Mouse (Mus musculus): ENCODE data around the gene Synm. TPM values are rescaled to one million over a fixed set of nuclear protein-coding genes. Genes with fewer than 3 reads are reported as not detected.

The Synm gene
- polyA plus RNA-seq, 1 experiment = 0.49 TPM

DNA sequence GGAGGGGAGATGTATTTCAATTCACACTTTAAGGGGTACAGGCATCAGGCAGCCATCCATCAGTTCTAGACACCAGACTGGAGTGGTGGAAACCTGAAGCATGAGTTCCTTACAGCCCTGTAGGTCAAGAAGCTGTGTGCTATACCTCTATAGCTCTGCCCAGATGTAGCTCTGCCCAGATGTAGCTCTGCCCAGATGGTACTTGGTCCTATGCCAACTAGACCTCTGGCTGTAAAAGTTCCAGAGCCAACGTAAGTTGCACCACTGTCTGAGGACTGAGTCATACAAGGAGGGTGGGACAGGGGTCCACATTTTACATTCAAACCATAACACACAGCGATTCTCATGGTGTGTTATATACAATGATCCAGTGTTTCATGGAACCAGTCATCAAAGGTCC lies 28.3 kb upstream of the Synm start:
- H3K4me3 ChIP-seq (replicated peaks) = no peak overlapping the region
- H3K36me3 ChIP-seq (replicated peaks; ENCODE audit: low read length) = no peaks in the 10 kb centered on the region
- H3K4me1 ChIP-seq = peaks cover 7% of the 10 kb centered on the region
- no peaks in the 10 kb centered on the region for H3K9me3 ChIP-seq
- peaks cover 26% of the 10 kb centered on the region for H3K27me3 ChIP-seq (replicated peaks)
- TF ChIP-seq FLI1 (IDR thresholded peaks at IDR 0.05; ENCODE audit: low read length) (no peak), GATA1 (IDR thresholded peaks at IDR 0.05; ENCODE audit: borderline replicate concordance, low read length) (no peak)

- Histone ChIP-seq H3K9me3 (peaks cover 13% of the 10 kb centered on the region), H3K36me3 (replicated peaks; ENCODE audit: low read length) (no peaks in the 10 kb centered on the region), H3K27me3 (replicated peaks) (peaks cover 29% of the 10 kb centered on the region), H3K4me3 (replicated peaks) (no peak overlapping the region), H3K4me1 (no peaks in the 10 kb centered on the region)
- TF ChIP-seq FLI1 (IDR thresholded peaks at IDR 0.05; ENCODE audit: low read length) (no peak), GATA1 (IDR thresholded peaks at IDR 0.05; ENCODE audit: borderline replicate concordance, low read length) (no peak)
Measured at GRCm38 (mm10) chr7:67776636-67777305, 17.2 kb upstream of the Synm start.

DNA sequence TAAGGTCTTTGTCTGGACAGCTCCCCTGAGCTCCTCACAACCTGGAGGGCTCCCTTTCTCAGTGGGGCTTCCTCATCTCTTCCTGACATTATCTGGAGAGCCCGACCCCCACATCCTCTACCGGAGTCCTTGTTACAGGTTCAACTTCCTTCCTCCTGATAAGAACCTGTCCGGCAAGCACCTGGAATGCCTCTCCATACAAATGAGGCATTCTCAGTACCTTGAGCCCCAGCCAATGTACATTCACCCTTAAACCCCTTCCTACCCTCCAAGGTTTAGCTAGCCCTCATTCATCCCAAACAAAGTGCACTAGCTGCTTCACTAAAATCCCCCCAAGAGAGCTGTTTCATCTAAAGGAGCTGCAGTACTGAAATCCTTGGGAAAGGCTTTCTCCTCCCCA lies 16.1 kb upstream of the Synm start:
- Histone ChIP-seq H3K9me3 (peaks cover 13% of the 10 kb centered on the region), H3K36me3 (replicated peaks; ENCODE audit: low read length) (no peaks in the 10 kb centered on the region), H3K4me1 (no peaks in the 10 kb centered on the region), H3K27me3 (replicated peaks) (peaks cover 32% of the 10 kb centered on the region), H3K4me3 (replicated peaks) (no peak overlapping the region)
- no peak for TF ChIP-seq FLI1 (IDR thresholded peaks at IDR 0.05; ENCODE audit: low read length)
- no peak for TF ChIP-seq GATA1 (IDR thresholded peaks at IDR 0.05; ENCODE audit: borderline replicate concordance, low read length)

DNA sequence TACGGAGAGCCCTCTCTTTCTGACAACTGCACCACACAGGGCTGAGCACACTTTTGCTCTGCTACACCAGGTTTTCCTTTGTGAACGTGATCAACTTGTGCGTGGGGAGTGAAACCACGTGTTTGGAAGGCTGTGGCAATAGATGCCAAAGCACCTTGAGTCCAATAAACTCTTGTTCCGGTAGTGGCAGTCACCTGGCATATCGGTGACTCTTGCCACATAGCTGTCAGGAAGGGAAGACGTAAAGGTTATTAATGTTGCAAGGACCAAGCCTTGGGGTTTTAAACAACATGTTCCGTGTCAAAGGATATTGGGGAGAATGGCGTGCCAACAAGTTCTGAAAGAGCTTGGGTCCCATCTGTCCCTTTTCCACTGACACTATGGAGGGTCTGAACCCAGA lies 12.7 kb upstream of the Synm start:
- peaks cover 45% of the 10 kb centered on the region for H3K27me3 ChIP-seq (replicated peaks)
- TF ChIP-seq GATA1 (IDR thresholded peaks at IDR 0.05; ENCODE audit: borderline replicate concordance, low read length) = no peak
- no peak for TF ChIP-seq FLI1 (IDR thresholded peaks at IDR 0.05; ENCODE audit: low read length)
- H3K9me3 ChIP-seq = peaks cover 13% of the 10 kb centered on the region
- H3K4me3 ChIP-seq (replicated peaks) = no peak overlapping the region
- no peaks in the 10 kb centered on the region for H3K36me3 ChIP-seq (replicated peaks; ENCODE audit: low read length)
- no peaks in the 10 kb centered on the region for H3K4me1 ChIP-seq

DNA sequence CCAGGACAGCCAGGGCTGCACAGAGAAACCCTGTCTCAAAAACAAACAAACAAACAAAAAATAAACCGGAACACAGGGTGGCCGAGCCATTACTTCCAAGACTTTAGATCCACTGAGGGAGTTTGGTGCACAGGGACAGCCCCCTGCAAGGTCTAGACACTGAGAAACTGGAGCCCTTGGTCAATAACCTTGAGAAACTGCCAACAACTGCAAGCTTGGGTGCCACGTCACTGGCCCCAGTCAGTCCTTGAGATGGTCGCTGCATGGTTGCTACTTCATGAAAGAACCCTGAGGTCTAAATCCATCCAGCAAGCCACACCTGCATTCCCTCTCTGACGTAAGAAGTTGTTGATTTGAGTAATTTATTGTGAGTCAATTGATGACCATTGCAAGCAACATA lies 9.9 kb upstream of the Synm start:
- H3K4me3 ChIP-seq (replicated peaks) = no peak overlapping the region
- no peaks in the 10 kb centered on the region for H3K36me3 ChIP-seq (replicated peaks; ENCODE audit: low read length)
- no peak for TF ChIP-seq FLI1 (IDR thresholded peaks at IDR 0.05; ENCODE audit: low read length)
- TF ChIP-seq GATA1 (IDR thresholded peaks at IDR 0.05; ENCODE audit: borderline replicate concordance, low read length) = no peak
- peaks cover 13% of the 10 kb centered on the region for H3K9me3 ChIP-seq
- H3K27me3 ChIP-seq (replicated peaks) = peaks cover 54% of the 10 kb centered on the region
- no peaks in the 10 kb centered on the region for H3K4me1 ChIP-seq

DNA sequence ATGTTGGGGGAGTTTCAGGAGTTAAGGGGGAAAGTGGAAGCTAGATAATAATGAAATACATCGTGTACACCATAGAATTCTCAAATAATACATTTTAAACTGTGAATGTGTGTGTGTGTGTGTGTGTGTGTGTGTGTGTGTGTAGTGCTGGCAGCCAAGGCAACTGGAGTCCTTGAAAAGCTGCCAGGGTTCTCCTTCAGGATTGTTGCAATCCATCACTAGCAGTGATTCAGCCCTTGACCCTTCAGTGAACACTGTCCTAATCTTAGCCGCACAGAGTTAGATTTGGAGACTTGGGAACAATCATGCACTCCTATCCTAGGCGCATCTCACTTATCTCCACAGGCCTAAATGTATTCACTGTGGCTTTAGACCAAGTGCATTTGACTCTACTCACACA lies 8.6 kb upstream of the Synm start:
- no peaks in the 10 kb centered on the region for H3K4me1 ChIP-seq
- no peak overlapping the region for H3K4me3 ChIP-seq (replicated peaks)
- no peaks in the 10 kb centered on the region for H3K36me3 ChIP-seq (replicated peaks; ENCODE audit: low read length)
- peaks cover 62% of the 10 kb centered on the region for H3K27me3 ChIP-seq (replicated peaks)
- peaks cover 4% of the 10 kb centered on the region for H3K9me3 ChIP-seq
- TF ChIP-seq GATA1 (IDR thresholded peaks at IDR 0.05; ENCODE audit: borderline replicate concordance, low read length) (no peak), FLI1 (IDR thresholded peaks at IDR 0.05; ENCODE audit: low read length) (no peak)

DNA sequence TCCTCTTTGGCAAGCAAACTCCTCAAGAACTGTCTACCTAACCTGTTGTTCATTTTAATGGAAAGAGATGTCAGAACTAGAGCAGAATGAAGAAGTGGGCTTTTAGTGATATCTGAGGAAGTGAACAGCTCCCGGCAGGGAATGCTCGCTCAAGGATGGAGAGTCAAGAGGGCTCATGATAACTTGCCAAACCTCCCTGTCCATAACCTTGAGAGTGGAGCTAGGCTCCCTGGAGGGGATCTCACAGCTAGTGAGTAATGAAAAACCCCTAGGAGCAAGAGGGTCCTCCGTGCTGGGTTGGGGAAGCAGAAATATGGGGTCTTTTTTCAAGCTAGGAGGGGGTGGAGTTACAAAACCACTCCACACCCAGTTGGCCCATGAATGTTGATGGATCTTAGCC lies 4.1 kb upstream of the Synm start:
- Histone ChIP-seq H3K27me3 (replicated peaks) (peaks cover 69% of the 10 kb centered on the region), H3K9me3 (no peaks in the 10 kb centered on the region), H3K36me3 (replicated peaks; ENCODE audit: low read length) (no peaks in the 10 kb centered on the region)

GRCm38 (mm10) chr7:67758858-67759628 lies 499 bp downstream of the Synm start:
- Histone ChIP-seq H3K27me3 (replicated peaks) (peaks cover 61% of the 10 kb centered on the region), H3K4me3 (replicated peaks) (peak overlapping the region; percentile 94), H3K4me1 (peaks cover 20% of the 10 kb centered on the region), H3K9me3 (no peaks in the 10 kb centered on the region), H3K36me3 (replicated peaks; ENCODE audit: low read length) (no peaks in the 10 kb centered on the region)
- no peak for TF ChIP-seq FLI1 (IDR thresholded peaks at IDR 0.05; ENCODE audit: low read length)
- no peak for TF ChIP-seq GATA1 (IDR thresholded peaks at IDR 0.05; ENCODE audit: borderline replicate concordance, low read length)

More for the DNA sequence above, 4.1 kb upstream of the Synm start:
- Histone ChIP-seq H3K4me3 (replicated peaks) (no peak overlapping the region), H3K4me1 (peaks cover 15% of the 10 kb centered on the region)
- TF ChIP-seq GATA1 (IDR thresholded peaks at IDR 0.05; ENCODE audit: borderline replicate concordance, low read length) = no peak
- TF ChIP-seq FLI1 (IDR thresholded peaks at IDR 0.05; ENCODE audit: low read length) = no peak

DNA sequence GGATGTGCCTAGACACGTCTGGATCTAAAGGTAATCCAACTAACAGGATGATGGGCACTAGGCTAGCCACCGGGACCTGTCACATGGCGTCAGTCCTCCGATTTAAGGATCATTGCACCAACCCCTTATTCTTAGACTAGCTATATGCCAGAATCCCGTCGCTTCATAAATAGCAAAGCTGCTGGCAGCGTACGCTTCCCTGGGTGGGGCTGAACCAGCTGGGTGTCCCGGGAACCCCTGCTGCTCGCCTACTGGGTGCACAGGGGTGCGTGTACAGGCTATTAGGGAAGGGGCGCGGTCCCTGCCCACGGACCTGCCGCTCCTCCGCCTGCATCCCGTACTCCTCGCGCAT lies 1.1 kb downstream of the Synm start:
- TF ChIP-seq FLI1 (IDR thresholded peaks at IDR 0.05; ENCODE audit: low read length) = no peak
- TF ChIP-seq GATA1 (IDR thresholded peaks at IDR 0.05; ENCODE audit: borderline replicate concordance, low read length) = no peak
- H3K4me3 ChIP-seq (replicated peaks) = peak overlapping the region; percentile 94
- H3K4me1 ChIP-seq = peaks cover 20% of the 10 kb centered on the region
- H3K27me3 ChIP-seq (replicated peaks) = peaks cover 55% of the 10 kb centered on the region
- H3K36me3 ChIP-seq (replicated peaks; ENCODE audit: low read length) = no peaks in the 10 kb centered on the region
- H3K9me3 ChIP-seq = no peaks in the 10 kb centered on the region

GRCm38 (mm10) chr7:67756636-67757035 lies 2.9 kb downstream of the Synm start:
- Histone ChIP-seq H3K9me3 (no peaks in the 10 kb centered on the region), H3K36me3 (replicated peaks; ENCODE audit: low read length) (no peaks in the 10 kb centered on the region), H3K4me3 (replicated peaks) (no peak overlapping the region), H3K4me1 (peaks cover 20% of the 10 kb centered on the region), H3K27me3 (replicated peaks) (peaks cover 50% of the 10 kb centered on the region)
- TF ChIP-seq GATA1 (IDR thresholded peaks at IDR 0.05; ENCODE audit: borderline replicate concordance, low read length) = no peak
- TF ChIP-seq FLI1 (IDR thresholded peaks at IDR 0.05; ENCODE audit: low read length) = no peak
